Mouse (Mus musculus) CD4-positive, CD25-positive, alpha-beta regulatory T cell, adult 2 months (primary cell): Measurements from ENCODE around the gene Fam216a.
"Not testable (repeated sequence)": the region's sequence is repeated elsewhere in the genome, so short reads cannot be mapped to it uniquely, and the experiment has no call there.

ENCODE experiments used
- DNase-seq: peaks from one replicate; pipeline ENCODE4 v3.0.0-alpha.2; 2012; ENCODE audit warnings: low read depth, low spot score

Gene Fam216a

DNA sequence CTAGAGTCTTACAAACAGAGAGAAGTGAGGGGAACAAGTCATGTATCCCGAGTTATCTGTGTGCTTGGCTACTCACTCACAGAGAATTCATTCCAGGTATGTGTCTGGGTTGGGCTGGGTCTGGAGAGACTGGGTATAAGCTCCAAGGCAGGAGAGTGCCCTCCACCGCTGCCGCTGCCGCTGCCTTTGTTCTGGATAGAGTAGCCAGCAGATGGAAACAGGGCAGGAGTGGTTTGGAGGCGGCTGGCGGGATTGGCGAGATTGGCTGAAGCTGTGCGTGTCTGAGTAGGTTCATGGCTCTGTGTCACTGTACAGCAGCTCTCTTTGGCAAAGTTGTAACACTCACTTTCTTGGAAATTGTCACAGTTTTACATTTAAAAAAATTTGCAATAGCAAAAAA lies 48.6 kb downstream of the Fam216a start:
- DNase-seq: no peak

GRCm38 (mm10) chr5:122320205-122320781 lies 51.9 kb downstream of the Fam216a start:
- DNase-seq: no peak

- no peak for DNase-seq
These were observed 52.5 kb downstream of the Fam216a start for GRCm38 (mm10) chr5:122319474-122320204.

DNA sequence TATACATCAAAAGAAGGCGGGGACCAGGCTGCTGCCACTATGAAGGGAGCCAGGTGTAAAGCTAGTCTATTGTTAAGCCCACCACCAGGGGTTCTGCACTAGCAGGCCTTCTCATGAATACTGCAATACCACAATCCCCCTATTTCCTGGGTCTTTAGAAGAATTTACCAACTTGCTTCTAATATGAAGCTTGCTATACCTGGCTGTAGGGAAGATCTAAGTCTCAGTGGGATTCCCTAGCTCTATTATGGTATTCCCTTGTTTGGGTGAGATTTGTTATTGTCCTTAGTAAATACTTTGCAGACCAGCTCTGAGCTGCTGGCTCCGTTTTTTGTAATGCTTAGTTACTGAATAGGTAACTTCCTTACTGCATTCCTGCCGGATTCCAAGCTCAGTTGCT lies 53.2 kb downstream of the Fam216a start:
- DNase-seq: not testable (repeated sequence)

DNA sequence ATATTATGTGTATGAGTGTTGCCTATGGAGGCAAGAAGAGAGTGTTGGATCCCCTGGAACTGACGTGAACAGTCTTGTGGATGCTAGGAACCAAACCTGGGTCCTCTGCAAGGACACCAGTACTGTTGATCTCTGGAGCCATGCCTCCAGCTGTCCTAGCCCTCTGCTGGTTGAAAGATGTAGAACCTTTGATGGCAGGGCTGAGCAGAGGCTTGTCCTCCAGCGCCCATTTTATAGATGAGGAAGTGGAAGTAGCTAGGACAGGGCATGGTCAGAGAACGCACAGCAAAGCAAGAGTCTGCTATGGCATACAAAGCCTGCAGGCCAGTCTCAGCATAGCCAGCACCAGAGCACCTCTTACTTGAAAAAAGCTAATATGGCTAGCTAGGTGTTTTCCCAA lies 54.1 kb downstream of the Fam216a start:
- DNase-seq: peak; percentile 82

DNA sequence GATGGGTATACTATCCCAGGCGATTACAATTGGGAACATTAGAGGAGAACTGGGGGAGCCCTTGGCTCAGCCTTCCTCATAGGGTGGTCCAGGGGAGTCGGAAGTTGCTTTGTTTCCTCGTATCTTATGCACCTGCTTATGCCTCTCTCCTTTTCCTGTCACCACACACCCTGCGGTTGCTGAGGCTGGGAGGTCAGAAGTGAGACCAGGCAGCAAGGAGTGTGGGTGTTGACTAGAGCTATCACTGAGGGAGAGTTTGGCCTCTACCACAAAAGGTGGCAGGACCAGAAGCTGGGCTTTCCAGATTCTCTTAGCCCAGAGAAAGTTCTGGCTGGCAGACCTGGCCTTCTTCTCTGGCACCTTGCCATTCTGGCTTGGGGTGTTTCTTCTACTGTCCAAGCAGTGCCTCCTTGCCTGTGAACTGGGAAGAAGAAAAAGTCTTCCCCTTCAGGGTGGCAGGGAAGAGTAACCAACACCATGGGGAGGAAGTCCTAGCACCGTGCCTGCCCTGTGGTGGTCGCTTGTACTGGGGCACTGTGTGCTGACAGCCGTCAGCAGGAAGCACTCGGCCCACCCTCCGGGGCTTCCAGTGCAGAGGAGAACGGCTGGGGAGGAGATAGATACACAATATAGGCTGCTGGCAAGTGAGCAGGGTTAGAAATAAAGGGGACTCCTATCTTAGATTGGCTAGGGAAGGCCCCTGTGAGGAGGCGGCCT lies 54.7 kb downstream of the Fam216a start:
- peak; percentile 34 for DNase-seq

- DNase-seq: peak; percentile 45
These were observed 57.0 kb downstream of the Fam216a start for GRCm38 (mm10) chr5:122314966-122315667.
